Mouse (Mus musculus) Muller cell, postnatal 12 days (primary cell): ENCODE data around the gene Ccnb1ip1.
A peak's percentile ranks its signal among the peaks of the same experiment; 100 is the strongest.

ENCODE experiments used
- DNase-seq: peaks from one replicate; pipeline ENCODE4 v3.0.0-alpha.2; 2015; ENCODE audit errors: inconsistent ontology term

Gene Ccnb1ip1

GRCm38 (mm10) chr14:50784391-50785250 lies 22.9 kb downstream of the Ccnb1ip1 start:
- DNase-seq, result no peak

- DNase-seq, result no peak
These were observed 25.4 kb downstream of the Ccnb1ip1 start for GRCm38 (mm10) chr14:50782166-50782565.

GRCm38 (mm10) chr14:50771342-50771741 lies 36.2 kb downstream of the Ccnb1ip1 start:
- DNase-seq, result no peak

- DNase-seq, result no peak
These were observed 41.8 kb downstream of the Ccnb1ip1 start for GRCm38 (mm10) chr14:50765736-50766135.

- DNase-seq, result peak; percentile 85
These were observed 49.0 kb downstream of the Ccnb1ip1 start for GRCm38 (mm10) chr14:50758416-50759085.

- DNase-seq, result no peak
These were observed 62.5 kb downstream of the Ccnb1ip1 start, which contains the start of gene Olfr749 for GRCm38 (mm10) chr14:50744994-50745393. TSS of gene Olfr749 (minus strand) at chr14:50745094.

- DNase-seq, result no peak
These were observed 65.9 kb downstream of the Ccnb1ip1 start for GRCm38 (mm10) chr14:50741584-50741983.

GRCm38 (mm10) chr14:50740334-50740733 lies 67.2 kb downstream of the Ccnb1ip1 start:
- no peak for DNase-seq
